Mouse (Mus musculus) myocyte (in vitro differentiated cells): ENCODE measurements around the gene Sec14l1.

ENCODE experiments used
- CEBPB ChIP-seq: IDR thresholded peaks from 2 replicates; pipeline ENCODE4 v1.6.1; 2011; ENCODE audit warnings: mild to moderate bottlenecking, moderate library complexity; ENCODE audit not compliant: poor library complexity, insufficient read depth, severe bottlenecking
- E2F4 ChIP-seq: IDR thresholded peaks from one replicate; pipeline ENCODE4 v1.6.1; 2011; ENCODE audit warnings: mild to moderate bottlenecking, control low read depth, moderate library complexity; ENCODE audit not compliant: insufficient read depth
- MAX ChIP-seq: IDR thresholded peaks from one replicate; pipeline ENCODE4 v1.6.1; 2011; ENCODE audit warnings: low read depth, mild to moderate bottlenecking, control low read depth
- MYOD1 ChIP-seq, 3 experiments: IDR thresholded peaks; one replicate each; pipeline ENCODE4 v1.6.1; 2011; ENCODE audit warnings: control low read depth in 2 of 3, low read depth in 2 of 3, mild to moderate bottlenecking in 2 of 3, moderate library complexity in 1 of 3; ENCODE audit not compliant: insufficient read length in 2 of 3, control insufficient read depth in 1 of 3
- MYOG ChIP-seq, 3 experiments: IDR thresholded peaks; one replicate each; pipeline ENCODE4 v1.6.1; 2011; ENCODE audit warnings: control low read depth in 2 of 3, low read depth in 2 of 3, mild to moderate bottlenecking in 2 of 3; ENCODE audit not compliant: insufficient read length in 2 of 3, control insufficient read depth in 1 of 3, insufficient read depth in 1 of 3
- POLR2A ChIP-seq: IDR thresholded peaks from one replicate; pipeline ENCODE4 v1.6.1; 2011; ENCODE audit warnings: low read depth, mild to moderate bottlenecking, control low read depth, moderate library complexity; ENCODE audit not compliant: insufficient read length
- POLR2AphosphoS2 ChIP-seq: IDR thresholded peaks from one replicate; pipeline ENCODE4 v1.6.1; 2011; ENCODE audit warnings: low read depth, control low read depth; ENCODE audit not compliant: insufficient read length
- REST ChIP-seq: IDR thresholded peaks from one replicate; pipeline ENCODE4 v1.6.1; 2011; ENCODE audit warnings: mild to moderate bottlenecking, control low read depth, moderate library complexity; ENCODE audit not compliant: insufficient read depth, insufficient read length
- SRF ChIP-seq: IDR thresholded peaks from one replicate; pipeline ENCODE4 v1.6.1; 2011; ENCODE audit warnings: low read depth; ENCODE audit not compliant: control insufficient read depth, insufficient read length
- TCF12 ChIP-seq: IDR thresholded peaks from one replicate; pipeline ENCODE4 v1.6.1; 2011; ENCODE audit warnings: mild to moderate bottlenecking, control low read depth; ENCODE audit not compliant: poor library complexity, insufficient read depth, severe bottlenecking
- USF1 ChIP-seq: IDR thresholded peaks from one replicate; pipeline ENCODE4 v1.6.1; 2011; ENCODE audit warnings: low read depth, mild to moderate bottlenecking, control low read depth, moderate library complexity

GRCm38 (mm10) chr11:117196681-117197080 lies 81.7 kb downstream of the Sec14l1 start:
- TF ChIP-seq POLR2A = no peak
- TF ChIP-seq USF1 = no peak
- no peak for TF ChIP-seq CEBPB
- no peak for TF ChIP-seq MAX
- no peak for TF ChIP-seq SRF
- TF ChIP-seq MYOD1 (IDR thresholded peaks at IDR 0.05; ENCODE audit: control insufficient read depth in 1 of 3, insufficient read length in 2 of 3, low read depth in 2 of 3) = no peak
- no peak for TF ChIP-seq REST
- TF ChIP-seq POLR2AphosphoS2 = no peak
- TF ChIP-seq E2F4 = no peak
- no peak for TF ChIP-seq TCF12
- TF ChIP-seq MYOG (IDR thresholded peaks at IDR 0.05; ENCODE audit: control insufficient read depth in 1 of 3, insufficient read depth in 1 of 3, insufficient read length in 2 of 3, low read depth in 2 of 3) = no peak
